Mouse (Mus musculus): Measurements from ENCODE around the gene Cox7a2.

Cox7a2 gene

DNA sequence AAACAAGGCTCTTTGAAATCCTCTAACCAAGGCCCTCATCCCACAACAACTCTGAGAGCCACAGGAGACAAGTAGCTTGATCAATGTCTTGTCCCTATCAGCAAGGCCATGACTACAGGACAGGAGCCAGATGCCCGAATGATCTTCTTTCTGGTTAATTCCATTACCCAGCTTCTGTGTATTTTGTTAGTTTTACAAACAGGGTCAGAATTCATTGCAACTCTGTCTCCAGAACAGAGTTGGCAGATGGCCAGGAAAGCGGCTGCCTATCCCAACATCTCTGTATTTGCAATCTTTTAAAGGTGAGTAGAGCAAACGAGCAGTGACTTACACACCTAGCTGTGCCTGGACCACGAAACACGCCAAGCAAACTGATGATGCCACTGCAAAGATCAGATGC lies 29.4 kb downstream of the Cox7a2 start:
- no peak for DNase-seq (ENCODE audit: low spot score in 2 of 2)

DNA sequence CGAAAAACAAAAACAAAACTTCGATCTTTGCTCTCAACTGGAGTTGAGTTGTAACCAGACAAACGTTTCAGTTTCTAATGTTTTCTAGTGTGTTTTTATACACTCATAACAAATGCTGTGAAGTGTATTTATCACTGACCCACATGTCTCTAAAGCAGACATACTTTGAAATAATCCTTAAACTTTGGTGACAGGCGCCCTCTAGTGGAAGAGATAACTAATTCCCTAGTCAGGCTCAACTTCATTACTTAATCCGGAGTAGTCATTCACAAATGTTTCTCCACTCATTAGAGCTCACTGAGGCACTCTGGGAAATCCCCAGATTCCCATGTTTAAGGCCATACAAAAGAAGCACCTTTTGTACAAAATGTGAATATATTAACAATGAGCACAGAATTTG lies 36.6 kb downstream of the Cox7a2 start:
- no peak for DNase-seq (ENCODE audit: low spot score in 2 of 2)

- no peak for DNase-seq (ENCODE audit: low spot score in 2 of 2)
These were observed 38.6 kb downstream of the Cox7a2 start for GRCm38 (mm10) chr9:79721056-79721455.

GRCm38 (mm10) chr9:79720143-79720542 lies 39.5 kb downstream of the Cox7a2 start:
- DNase-seq (ENCODE audit: low spot score in 2 of 2) = no peak

DNA sequence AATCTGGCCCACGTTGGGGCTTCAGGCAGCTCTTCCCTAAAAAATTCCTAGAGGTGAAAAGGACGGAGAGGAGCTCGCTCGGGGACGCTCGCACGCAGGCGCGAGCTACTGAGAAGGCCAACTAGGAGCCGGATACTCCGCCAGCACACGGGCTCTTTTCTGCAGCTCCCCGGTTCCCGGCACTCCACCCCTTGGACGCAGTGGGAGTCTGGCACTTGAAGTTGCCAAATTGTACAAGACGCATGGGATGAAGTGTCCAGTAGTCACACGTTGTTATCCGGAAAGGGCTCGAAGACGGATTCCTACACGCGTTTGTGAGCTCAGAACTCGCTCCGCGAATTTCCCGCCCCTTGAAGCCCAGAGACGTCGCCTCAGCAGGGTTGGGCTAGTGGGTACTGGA lies 40.2 kb downstream of the Cox7a2 start:
- DNase-seq (ENCODE audit: low spot score in 2 of 2) = no peak

DNA sequence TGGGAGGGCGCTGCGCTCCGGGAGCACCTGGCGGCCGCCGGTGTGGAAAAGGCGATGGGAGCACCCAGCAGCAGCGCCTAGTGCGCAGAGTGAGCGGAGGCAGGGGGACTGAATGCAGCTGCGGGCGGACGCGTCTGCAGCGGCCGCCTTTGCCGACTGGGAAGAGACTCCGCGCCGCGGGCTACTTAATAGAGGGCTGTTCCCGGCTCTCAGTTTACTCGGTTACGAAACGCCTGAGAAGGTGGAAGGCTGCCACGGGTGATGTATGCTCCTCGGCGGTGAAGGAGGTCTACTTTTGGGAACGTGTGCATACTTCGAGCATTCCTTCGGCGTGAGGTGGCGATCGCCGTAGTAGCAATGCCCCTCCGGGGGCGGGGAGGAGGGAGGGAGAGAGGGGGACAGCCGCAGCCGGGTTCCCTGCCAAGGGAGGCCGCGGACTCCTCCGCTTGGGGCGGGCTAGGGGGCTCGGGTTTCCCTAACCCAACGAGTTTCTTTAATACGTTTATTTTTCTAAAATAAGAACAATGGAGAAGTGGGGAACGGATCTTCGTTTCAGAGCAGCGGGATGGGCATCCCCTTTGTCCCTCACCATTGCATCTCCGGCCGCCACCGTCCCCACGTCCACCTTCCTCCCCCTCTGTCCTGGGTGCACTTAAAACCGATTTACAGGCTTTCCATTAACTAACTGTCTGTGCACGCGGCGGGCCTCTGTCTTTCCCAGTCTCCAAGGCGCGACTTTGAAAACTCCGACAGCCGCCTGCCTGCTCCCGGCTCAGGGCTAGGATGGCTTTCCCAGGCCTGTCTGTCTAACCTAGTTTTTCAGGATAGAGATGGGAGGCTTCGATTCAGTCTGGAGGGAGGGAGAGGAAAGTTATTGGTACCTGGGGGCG lies 41.0 kb downstream of the Cox7a2 start, which contains the start of gene Col12a1:
TSS of gene Col12a1 (minus strand) at position 351 of the 890 bp plus-strand sequence.
- DNase-seq (ENCODE audit: low spot score in 2 of 2) = no peak

GRCm38 (mm10) chr9:79717836-79718475 lies 41.7 kb downstream of the Cox7a2 start:
- DNase-seq (ENCODE audit: low spot score in 2 of 2) = no peak

DNA sequence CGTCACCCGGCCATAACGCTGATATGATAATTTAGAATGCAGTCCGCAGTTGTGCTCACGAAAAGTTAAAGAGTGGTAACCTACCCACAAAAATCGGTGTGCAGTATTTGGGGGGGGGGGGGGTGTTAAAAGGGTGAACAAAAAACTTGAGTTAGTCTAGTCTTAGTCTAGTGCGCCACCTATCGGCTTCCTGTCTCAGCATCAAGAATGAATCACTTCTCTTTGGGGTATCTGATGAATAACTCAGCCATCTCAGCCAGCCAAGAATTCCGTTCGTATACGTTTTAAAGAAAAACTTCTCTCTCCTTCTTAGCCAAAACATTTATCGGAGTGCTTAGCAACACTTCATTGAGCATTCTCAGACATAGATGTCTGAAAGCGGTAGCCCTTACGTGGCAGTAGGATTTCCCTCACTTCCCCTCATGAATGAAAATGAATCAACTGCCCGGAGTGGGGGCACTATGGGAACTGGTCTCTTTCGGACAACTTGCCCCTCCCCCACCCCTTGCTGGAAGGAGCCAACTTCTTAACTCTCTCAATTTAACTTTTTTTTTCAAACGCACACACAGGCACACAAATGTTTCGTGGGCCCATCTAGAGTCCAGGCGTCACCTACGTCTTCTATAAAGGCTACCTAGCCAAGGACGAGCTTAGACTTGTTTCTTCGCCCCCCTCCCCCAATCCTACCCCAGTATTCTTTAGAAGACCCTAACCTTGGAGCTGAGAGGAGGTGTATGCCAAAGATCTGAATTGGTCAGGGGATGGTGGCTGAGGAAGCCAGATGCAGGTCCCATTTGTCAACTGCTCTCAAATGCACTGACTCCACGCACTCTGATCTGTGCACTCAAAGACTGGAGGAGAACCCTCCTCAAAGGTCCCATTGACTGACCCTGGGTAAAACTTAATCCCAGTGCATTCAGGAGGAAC lies 42.5 kb downstream of the Cox7a2 start:
- DNase-seq (ENCODE audit: low spot score in 2 of 2) = peak in 1 of 2 experiments; percentile 53

- DNase-seq (ENCODE audit: low spot score in 2 of 2) = no peak
These were observed 43.2 kb downstream of the Cox7a2 start for GRCm38 (mm10) chr9:79716496-79716895.

- DNase-seq (ENCODE audit: low spot score in 2 of 2) = no peak
These were observed 45.1 kb downstream of the Cox7a2 start for GRCm38 (mm10) chr9:79714471-79715045.

All from right cerebral cortex, postnatal 36 days (tissue).